Mouse (Mus musculus): ENCODE data around the gene Gm21209. TPM values are rescaled to one million over a fixed set of nuclear protein-coding genes. Genes with fewer than 3 reads are reported as not detected.
"Not testable (repeated sequence)": the region's sequence is repeated elsewhere in the genome, so short reads cannot be mapped to it uniquely, and the experiment has no call there.

Gene Gm21209
- polyA plus RNA-seq (2015; fragmentation: Nextera tagmentation; extraction: Ambion mirVana), result not detected in 2 replicates

DNA sequence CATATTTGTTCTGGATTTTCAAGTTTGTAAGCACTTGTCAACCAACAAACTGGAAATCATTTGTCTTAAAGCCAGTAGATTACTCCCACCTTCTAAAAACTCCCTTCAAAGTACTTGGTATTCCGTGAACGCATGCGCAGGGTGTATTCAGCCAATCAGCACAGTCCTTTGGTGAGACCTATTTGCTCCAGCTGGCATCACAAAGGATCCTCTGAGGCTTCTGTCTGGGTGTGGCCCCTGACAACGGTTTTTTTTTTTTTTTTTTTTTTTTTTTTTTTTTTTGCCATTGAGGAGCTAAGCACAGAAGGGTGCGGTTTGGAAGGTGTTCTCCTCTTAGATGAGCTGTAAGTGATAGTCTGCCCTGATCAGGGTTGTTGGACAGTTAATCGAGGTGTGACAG lies at the start of gene Gm21209:
TSS of gene Gm21209 (plus strand) at position 301 of the 400 bp plus-strand sequence.
- not testable (repeated sequence) for ATAC-seq (ENCODE audit: insufficient number of reproducible peaks, low FRiP score, low TSS enrichment, low read depth); H3K27me3 ChIP-seq
- WGBS, result no CpG with 5 or more reads among the region's 6 CpGs

More for the DNA sequence above, at the start of gene Gm21209:
- not testable (repeated sequence) for H3K4me1 ChIP-seq, H3K9ac ChIP-seq, H3K9me3 ChIP-seq, H3K27ac ChIP-seq, H3K36me3 ChIP-seq, H3K4me3 ChIP-seq, H3K4me2 ChIP-seq

All from limb, embryonic 15.5 days (tissue).